Mouse (Mus musculus): ENCODE results near the gene Ssrp1. TPM values are rescaled to one million over a fixed set of nuclear protein-coding genes. Genes with fewer than 3 reads are reported as not detected.

The Ssrp1 gene
- 10 to 100 TPM; 34.0 to 44.2 TPM for total RNA-seq (2021)
- long read RNA-seq, experiment 1, transcript Ssrp1-201 (17 exons, 2,739 nt): major isoform, 47 of 64 reads
- long read RNA-seq, experiment 1, partial matches to known transcripts: 11 of 64 reads
- long read RNA-seq, experiment 1, other reads (novel, unspliced or antisense): 6 of 64 reads
- long read RNA-seq, experiment 2, transcript Ssrp1-201 (17 exons, 2,739 nt): major isoform, 35 of 49 reads
- long read RNA-seq, experiment 2, partial matches to known transcripts: 5 of 49 reads
- long read RNA-seq, experiment 2, other reads (novel, unspliced or antisense): 8 of 49 reads

DNA sequence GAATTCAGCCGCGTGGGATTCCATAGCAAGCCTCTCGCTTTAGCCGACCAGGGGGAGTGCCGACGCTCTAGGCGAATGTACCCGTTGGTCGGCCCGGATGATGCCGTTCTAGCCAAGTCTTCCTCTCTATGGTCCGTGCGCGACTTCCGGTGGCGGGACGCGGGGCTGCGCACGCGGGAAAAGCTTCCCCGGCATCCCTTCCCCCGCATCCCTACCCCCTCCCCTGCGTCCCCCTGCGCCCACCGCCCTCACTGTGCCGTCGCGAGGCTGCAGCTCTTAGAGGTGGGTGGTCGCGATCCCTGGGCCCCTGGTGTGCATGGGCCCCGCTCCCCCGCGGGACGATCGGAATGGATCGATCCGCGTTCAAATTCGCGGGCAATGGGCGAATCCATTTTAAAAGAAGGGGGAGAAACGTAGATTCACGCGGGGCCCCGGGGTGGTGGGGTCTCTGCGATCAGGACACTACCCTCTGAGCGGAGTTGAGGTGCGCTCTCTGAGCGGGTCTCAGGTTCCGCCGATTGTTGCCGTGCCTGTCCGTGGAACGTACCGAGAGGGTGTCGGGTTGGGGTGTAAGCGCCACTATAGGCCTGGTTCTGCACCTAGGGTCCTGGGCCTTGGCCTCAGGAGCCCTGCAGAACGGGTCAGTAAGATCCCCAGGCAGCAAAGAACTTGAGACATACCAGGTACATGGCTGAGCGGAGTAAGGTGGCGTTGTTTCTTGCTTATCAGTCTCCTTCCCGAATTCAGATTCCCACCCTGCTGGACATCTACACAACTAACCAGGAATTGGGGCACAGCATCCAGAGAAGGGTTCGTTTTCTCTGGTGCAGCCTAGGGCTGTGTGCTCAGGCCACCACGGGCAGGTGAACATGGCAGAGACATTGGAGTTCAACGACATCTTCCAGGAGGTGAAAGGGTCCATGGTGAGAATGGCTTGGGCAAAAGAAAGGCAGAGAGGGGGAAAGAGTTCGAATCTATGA lies at the start of gene Ssrp1, which contains the start of gene P2rx3:
Ssrp1 (plus strand) TSS at position 188 of the 980 bp plus-strand sequence.
P2rx3 (minus strand) TSS at position 416 of the 980 bp plus-strand sequence.
- intact Hi-C loops (cut with DNase I; ENCODE audit: low total_unique reads): no loop called here

GRCm38 (mm10) chr2:84987930-84988329 lies 49.1 kb upstream of the Ssrp1 start, which contains the start of gene Prg3:
Gene Prg3, plus strand, starts transcription at chr2:84988215.
- intact Hi-C loops (cut with DNase I; ENCODE audit: low total_unique reads): no loop called here
- DNase-seq: no peak

More for the DNA sequence above, at the start of gene Ssrp1, which contains the start of gene P2rx3:
- peak; percentile 90 for DNase-seq

- no peak for DNase-seq
- intact Hi-C loops (cut with DNase I; ENCODE audit: low total_unique reads): no loop called here
These were observed 40.7 kb upstream of the Ssrp1 start for GRCm38 (mm10) chr2:84996376-84996775.

DNA sequence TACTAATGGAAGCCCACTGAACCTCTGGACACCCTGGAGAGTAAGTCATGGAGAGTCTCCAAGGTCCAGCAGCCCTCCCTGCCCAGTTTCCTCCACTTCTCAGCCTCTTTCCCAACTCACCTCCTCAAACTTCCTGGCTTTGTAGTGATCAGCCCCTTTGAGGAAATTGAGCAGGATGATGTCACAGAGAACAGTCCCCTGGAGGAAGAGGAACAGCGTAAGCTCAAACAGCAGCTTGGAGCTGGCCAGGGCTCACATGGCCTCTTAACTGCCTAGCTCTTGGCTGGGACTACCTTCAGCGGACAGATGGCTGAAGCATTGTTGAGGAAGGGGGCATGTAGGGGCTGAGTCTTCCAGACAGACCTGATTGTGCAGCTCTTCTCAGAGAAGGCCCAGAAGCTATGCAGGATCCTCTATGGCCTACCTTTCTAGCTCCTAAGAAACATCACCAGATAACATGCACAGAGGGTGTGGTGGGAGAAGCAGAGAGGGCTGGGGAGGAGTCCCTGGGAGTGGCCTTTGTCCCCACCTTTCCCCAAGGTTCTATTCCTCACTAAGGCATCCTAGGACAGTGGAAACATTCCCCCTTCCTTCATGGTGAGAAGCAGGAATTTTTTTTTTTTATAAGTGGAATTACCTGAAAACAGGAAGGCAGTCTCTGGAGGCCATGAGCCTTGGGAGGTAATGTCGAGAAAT lies 37.4 kb upstream of the Ssrp1 start:
- intact Hi-C loops (cut with DNase I; ENCODE audit: low total_unique reads): loop anchor here (10.0 kb wide), 1 partner anchor 135 kb away; no protein-coding TSS in a partner anchor
- DNase-seq: no peak

DNA sequence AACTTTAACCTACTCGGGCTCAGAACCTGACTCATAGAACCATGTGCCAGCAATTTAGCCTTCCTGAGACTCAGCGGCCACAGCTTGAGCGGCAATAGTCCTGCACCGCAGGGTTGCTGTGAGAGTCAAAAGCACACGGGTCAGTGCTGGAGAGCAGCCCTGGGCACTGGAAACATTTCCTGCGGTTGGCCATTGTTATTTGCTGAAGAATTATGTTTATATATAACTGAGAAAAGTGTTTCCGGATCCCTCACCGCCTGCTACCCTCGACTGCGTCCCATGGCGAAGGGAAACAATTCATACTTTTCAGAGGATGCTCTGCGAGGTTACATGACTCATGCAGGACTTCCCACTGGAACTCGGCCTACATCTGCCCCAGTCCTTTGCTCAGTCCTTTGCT lies 35.5 kb upstream of the Ssrp1 start:
- intact Hi-C loops (cut with DNase I; ENCODE audit: low total_unique reads): loop anchor here (10.0 kb wide), 1 partner anchor 137 kb away; no protein-coding TSS in a partner anchor
- no peak for DNase-seq

DNA sequence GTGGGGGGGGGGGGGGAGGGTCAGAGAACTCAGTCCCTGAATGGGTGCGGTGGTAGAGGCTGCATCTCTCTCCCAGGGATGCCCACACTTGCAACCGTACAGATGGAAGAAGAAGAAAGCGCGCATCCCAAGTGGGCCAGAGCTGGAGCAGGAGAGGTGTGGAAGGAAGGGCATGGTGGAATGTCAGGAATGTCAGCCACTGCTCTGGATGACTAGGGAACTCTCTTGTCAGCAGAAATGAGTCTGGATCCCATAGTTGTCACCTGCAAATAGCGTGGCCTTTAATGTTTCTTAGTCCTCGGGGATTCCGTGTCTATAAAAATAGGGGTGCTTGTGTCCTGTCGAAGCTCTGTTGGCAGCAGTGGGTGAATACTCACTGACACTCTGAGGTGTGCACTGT lies 34.5 kb upstream of the Ssrp1 start:
- no peak for DNase-seq
- intact Hi-C loops (cut with DNase I; ENCODE audit: low total_unique reads): loop anchor here (10.0 kb wide), 1 partner anchor 138 kb away; no protein-coding TSS in a partner anchor

DNA sequence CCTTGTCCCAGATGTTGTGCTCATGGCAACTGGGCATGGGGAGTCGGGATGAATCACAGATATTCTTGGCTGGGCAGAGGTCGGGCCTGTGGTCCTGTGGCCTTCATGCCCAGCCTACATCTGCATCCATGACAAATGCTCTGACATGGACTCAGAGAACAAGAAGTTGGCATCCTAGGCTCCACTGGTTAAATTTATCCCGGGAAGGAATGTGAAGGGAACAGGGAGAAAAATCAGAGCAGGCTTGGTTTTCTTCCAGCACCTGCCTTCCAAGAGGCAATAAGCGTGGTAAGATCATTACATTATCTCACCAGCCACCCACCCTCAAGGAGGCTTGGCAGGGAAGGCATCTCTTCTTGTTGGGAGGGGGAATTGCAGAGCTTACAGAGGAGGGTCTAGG lies 32.7 kb upstream of the Ssrp1 start:
- intact Hi-C loops (cut with DNase I; ENCODE audit: low total_unique reads): loop anchor here (10.0 kb wide), 1 partner anchor 140 kb away; no protein-coding TSS in a partner anchor
- DNase-seq: no peak

- intact Hi-C loops (cut with DNase I; ENCODE audit: low total_unique reads): loop anchor here (5.0 to 10.0 kb wide), 2 partner anchors 49 to 142 kb away; no protein-coding TSS in a partner anchor
- DNase-seq: no peak
These were observed 30.4 kb upstream of the Ssrp1 start for GRCm38 (mm10) chr2:85006600-85006999.

- intact Hi-C loops (cut with DNase I; ENCODE audit: low total_unique reads): loop anchor here (5.0 to 10.0 kb wide), 2 partner anchors 50 to 143 kb away; no protein-coding TSS in a partner anchor
- no peak for DNase-seq
These were observed 29.3 kb upstream of the Ssrp1 start for GRCm38 (mm10) chr2:85007729-85008128.

DNA sequence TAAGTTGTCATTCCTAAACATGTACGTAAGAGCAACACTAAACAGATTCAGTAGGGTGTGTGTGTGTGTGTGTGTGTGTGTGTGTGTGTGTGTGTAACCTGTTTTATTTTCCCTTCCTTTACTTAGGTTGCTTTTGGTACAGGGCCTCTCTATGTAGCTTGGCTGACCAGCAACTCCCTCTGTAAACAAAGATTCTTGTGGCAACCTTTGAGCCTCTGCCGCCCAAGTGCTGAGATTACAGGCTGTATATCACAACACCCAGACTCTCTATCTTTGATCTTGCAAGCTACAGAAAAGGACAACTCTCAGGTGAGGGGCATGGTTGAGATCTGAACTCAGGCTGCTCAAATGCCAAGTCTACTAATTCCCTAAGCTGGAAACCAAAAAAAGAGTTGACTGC lies 27.8 kb upstream of the Ssrp1 start:
- intact Hi-C loops (cut with DNase I; ENCODE audit: low total_unique reads): loop anchor here (5.0 to 10.0 kb wide), 2 partner anchors 52 to 144 kb away; no protein-coding TSS in a partner anchor
- DNase-seq: no peak

- no peak for DNase-seq
- intact Hi-C loops (cut with DNase I; ENCODE audit: low total_unique reads): no loop called here
These were observed 25.0 kb upstream of the Ssrp1 start for GRCm38 (mm10) chr2:85011906-85012604.

DNA sequence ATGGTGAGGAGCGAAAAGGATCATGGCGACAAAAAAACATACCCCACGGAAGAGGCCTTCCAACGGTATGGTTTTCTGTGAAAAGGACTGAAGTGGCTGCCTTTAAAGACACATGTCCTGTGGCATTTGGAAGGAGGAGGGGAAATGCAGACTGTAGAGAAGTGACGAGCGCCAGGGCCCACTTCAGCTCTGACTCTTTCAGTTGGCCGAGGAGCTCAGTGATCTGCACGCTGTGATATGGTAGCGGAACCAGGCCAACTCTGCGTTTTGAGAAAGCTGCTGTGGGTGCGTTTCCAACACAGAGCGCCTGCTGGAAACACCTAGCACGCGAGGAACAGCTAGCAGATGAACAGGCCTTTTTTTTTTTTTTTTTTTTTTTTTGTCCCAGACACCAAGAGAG lies 24.4 kb upstream of the Ssrp1 start:
- intact Hi-C loops (cut with DNase I; ENCODE audit: low total_unique reads): no loop called here
- no peak for DNase-seq

GRCm38 (mm10) chr2:85013826-85014587 lies 23.0 kb upstream of the Ssrp1 start:
- DNase-seq: no peak
- intact Hi-C loops (cut with DNase I; ENCODE audit: low total_unique reads): no loop called here

GRCm38 (mm10) chr2:85014588-85014982 lies 22.4 kb upstream of the Ssrp1 start:
- no peak for DNase-seq

GRCm38 (mm10) chr2:85022043-85022442 lies 15.0 kb upstream of the Ssrp1 start:
- DNase-seq: no peak
- intact Hi-C loops (cut with DNase I; ENCODE audit: low total_unique reads): loop anchor here (10.0 kb wide), 1 partner anchor 223 kb away; no protein-coding TSS in a partner anchor

More at GRCm38 (mm10) chr2:85014588-85014982, 22.4 kb upstream of the Ssrp1 start:
- intact Hi-C loops (cut with DNase I; ENCODE audit: low total_unique reads): no loop called here

DNA sequence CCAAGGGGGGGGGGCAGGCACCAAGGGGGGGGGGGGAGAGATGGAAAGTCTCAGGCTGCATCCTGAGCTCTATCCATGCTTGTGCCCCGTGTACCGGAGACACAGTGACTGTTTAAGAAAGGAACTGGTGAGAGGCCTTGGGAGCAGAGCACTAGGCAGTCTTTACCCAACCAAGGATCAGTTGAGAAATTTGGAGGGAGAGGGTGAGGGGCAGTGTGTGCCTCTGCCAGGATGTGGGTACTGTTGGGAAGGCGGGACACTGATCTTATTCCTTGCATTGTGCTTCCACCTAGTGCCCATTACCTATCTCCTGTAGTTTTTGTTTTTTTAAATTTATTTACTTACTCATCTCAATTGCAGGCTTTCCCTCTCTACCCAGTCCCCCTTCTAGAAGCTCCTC lies 10.9 kb upstream of the Ssrp1 start:
- intact Hi-C loops (cut with DNase I; ENCODE audit: low total_unique reads): loop anchor here (10.0 kb wide), 1 partner anchor 219 kb away; no protein-coding TSS in a partner anchor
- DNase-seq: no peak

GRCm38 (mm10) chr2:85027281-85027680 lies 9.8 kb upstream of the Ssrp1 start:
- intact Hi-C loops (cut with DNase I; ENCODE audit: low total_unique reads): loop anchor here (10.0 kb wide), 1 partner anchor 218 kb away; no protein-coding TSS in a partner anchor
- DNase-seq: no peak

DNA sequence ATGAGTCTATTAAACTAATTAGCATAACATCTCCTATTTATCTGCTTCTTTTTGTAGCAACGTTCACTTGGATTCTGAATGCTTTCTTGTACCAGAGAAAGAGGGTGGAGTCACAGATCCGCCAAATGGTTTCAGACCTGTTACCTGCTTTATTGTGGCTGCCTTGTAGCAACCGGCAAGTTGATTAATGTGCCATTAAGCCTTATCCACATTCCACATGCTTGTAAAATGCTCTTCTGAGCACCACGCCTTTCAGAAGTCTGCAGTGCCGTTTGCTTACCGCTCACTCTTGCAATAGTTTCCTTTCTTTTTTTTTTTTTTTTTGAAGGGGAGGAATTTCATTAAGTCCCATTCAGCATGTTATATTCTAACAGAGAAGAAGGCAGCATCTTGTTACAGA lies 7.1 kb upstream of the Ssrp1 start:
- DNase-seq: no peak
- intact Hi-C loops (cut with DNase I; ENCODE audit: low total_unique reads): loop anchor here (10.0 kb wide), 1 partner anchor 215 kb away; no protein-coding TSS in a partner anchor
